Mouse (Mus musculus) G1E (cell line): Measurements from ENCODE around the gene Robo2.

Experiments used
- CTCF ChIP-seq: IDR thresholded peaks from 2 replicates; pipeline ENCODE4 v1.5.1; 2012; ENCODE audit warnings: low read depth, low read length, inconsistent platforms, mixed read lengths
- GATA1 ChIP-seq: IDR thresholded peaks from 2 replicates; pipeline ENCODE4 v1.6.1; 2012; ENCODE audit warnings: borderline replicate concordance, low read length, inconsistent platforms, mixed read lengths
- GATA2 ChIP-seq: IDR thresholded peaks from 2 replicates; pipeline ENCODE4 v1.6.1; 2012; ENCODE audit warnings: low read depth, low read length, inconsistent platforms, borderline replicate concordance
- TAL1 ChIP-seq: conservative IDR thresholded peaks from 2 replicates; pipeline ENCODE4 v1.6.1; 2012; ENCODE audit warnings: low read depth, low read length, inconsistent platforms, mixed read lengths

GRCm38 (mm10) chr16:74084188-74084587, 327.4 kb downstream of the Robo2 start:
- TF ChIP-seq CTCF (no peak), TAL1 (no peak), GATA2 (no peak), GATA1 (no peak)
